Mouse (Mus musculus): ENCODE results near the gene Olfr1368.
"Not testable (repeated sequence)": the region's sequence is repeated elsewhere in the genome, so short reads cannot be mapped to it uniquely, and the experiment has no call there.

The Olfr1368 gene

DNA sequence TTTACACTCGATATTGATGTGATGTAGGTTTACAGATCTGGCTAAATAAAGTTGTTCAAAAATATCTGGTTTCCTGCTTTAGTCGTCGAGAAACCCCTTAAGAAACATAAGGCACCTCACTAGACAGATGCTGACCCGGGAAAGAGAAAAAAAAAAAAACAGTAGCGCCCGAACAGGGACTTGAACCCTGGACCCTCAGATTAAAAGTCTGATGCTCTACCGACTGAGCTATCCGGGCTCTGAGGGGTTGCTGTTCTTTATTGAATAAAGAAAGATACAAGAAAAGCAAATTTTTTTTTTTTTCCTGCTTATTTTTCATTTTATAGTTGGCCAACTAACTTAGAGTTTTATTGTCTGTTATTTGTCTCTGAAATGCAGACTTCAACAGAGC is 22.2 kb upstream of the Olfr1368 start:
- DNase-seq (ENCODE audit: low read depth, low spot score) = peak; percentile 62

DNA sequence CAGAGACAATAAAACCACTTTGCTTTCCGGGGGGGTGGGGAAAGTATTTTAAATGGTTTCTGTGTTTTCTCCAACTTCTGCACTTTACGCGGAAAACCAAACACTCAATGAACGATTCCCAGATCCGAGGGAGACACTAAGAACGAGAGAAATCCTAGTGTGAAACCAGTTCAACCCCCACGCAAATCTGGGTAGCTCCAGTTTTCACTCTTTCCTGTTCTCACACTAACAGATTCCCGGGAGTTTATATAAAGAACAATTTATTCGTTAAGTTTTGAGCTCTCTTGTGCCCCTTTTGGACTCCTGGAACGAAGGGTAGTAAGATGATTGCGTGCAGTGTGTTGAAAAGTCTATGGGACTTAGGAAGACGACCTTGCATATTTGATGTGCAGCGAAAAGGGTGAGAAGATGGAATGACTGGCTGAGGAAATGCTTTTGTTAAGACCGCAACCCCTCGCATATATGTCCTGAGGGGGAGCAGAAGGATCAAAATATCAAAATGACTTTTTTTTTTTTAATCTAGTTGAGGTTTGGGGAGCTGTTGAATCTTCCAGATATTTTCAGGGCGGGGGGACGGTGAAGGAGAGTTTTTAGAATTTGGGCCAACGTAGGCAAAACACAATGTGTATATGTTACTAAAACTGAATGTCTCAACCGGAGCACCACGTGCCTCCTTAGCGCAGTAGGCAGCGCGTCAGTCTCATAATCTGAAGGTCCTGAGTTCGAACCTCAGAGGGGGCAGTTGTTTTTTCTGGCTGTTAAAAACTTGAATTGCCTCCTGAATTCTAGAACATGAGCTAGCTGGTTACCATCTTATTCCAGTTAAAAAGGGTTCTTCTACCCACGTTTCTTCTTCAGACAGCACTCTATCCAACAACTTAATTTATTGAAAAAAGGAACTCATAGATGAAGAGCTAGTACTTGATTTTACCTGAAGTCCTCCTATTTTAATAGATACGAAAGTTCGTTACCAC is 21.6 kb upstream of the Olfr1368 start:
- DNase-seq (ENCODE audit: low read depth, low spot score) = peak; percentile 85

DNA sequence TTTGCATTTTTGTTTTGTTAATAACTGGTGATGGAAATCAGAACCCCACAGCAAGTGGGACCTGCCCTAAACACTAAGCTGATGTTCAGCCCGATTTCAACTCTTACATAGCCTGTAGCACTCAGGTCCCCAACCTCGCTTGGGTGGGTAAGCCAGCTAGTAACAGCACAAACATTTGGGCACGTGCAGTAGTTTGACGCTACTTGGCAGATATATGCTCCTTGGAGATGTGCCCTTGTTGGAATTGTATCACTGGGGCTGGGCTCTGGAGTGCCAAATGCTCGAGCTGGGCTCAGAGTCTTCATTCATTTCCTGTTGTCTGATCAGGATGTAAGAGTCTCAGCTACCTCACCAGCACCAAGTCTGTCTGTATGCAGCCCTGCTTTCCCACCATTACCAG is 16.9 kb upstream of the Olfr1368 start:
- no peak for DNase-seq (ENCODE audit: low read depth, low spot score)

DNA sequence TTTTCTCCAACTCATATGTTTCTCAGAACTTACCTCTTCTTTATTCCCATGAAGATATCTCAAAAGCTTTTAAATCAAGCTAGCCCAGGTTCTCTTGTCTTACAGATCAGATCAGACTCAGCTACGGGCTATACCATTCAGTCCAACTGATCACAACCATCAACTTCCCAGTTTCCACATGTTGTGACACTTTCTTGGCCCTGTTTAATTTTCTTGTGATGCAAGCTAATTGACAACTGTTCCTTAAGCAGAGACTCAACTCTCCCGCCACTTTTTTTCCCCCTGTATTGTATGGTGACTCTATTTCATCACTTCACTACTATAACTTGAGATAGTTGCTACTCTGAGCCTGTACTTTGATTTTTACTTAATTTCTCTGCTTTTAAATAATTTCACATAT is 15.9 kb upstream of the Olfr1368 start:
- no peak for DNase-seq (ENCODE audit: low read depth, low spot score)

DNA sequence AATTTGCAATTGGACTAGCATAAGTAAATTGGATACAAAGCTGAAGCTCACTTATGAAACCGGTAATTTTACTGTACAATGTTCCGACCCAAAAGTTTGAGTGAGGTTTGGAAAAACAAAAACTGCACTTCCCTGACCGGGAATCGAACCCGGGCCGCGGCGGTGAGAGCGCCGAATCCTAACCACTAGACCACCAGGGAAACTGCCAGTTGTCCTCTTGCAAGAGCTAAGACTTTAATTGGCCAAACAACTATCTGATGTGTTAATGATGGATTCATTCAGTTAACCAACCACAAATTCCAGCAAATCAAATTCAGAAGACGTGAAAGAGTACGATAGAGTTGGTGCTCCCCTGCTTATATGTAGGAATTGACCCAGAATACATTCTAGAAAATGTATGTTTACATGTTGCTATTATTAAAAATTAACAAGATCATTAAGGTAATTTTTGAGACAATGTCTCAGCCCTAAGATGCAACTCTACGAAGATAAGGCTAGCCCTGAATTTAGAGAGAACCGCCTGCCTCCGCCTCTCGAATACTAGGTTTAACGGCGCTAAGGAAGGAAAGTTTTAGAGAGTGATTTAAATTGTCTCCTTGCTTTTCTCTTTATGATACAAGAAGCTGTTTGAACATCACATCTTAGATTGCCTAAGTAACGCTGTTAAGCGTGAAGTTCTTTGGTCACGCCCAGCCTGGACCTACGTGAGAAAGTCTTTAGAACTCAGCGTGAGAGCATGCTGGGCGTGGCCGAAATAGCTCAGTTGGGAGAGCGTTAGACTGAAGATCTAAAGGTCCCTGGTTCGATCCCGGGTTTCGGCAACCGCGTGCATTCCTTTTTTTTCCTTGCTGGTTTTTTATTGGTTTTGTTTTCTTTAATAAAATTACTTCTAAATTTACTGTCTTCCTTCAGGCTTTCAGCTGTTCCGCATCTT is 15.3 kb upstream of the Olfr1368 start:
- DNase-seq (ENCODE audit: low read depth, low spot score) = peak; percentile 95

DNA sequence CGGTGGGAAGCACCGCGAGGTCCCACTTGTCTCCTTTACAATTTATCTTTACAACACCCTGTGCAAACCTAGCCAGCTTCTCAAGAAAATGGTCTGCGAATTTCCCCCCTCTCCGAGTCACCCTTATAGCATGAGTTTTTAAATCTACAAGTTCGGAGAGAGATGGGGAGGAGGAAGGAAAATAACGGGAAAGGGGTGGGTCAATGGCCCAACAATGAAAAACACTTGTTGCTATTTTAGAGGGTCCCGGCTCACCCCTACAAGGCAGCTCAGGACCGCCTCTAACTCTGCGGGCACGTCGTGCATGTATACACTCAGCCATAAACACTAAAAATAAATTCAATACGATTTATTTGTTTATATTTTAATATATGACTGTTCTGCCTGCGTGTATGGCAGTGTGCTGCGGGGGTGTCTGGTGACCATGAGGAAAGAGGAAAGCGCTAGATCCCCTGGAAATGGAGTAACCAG is 14.4 kb upstream of the Olfr1368 start:
- DNase-seq (ENCODE audit: low read depth, low spot score) = no peak

DNA sequence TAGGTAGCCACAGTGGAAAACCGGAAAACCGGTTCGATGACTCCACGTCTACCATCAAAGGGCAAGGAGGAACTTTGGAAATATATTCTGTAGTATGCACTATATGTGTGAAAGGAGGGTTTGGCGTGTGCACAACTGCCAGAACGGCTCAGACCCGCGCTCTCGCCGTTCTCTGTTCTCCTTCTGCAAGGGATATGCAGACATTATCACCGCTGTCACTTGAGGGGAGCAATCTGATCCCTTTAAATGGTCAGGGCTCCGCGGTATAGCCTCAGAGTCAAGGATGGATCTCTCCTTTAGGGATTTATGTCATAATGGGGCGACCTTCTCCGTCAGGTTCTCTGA is 13.8 kb upstream of the Olfr1368 start:
- no peak for DNase-seq (ENCODE audit: low read depth, low spot score)

DNA sequence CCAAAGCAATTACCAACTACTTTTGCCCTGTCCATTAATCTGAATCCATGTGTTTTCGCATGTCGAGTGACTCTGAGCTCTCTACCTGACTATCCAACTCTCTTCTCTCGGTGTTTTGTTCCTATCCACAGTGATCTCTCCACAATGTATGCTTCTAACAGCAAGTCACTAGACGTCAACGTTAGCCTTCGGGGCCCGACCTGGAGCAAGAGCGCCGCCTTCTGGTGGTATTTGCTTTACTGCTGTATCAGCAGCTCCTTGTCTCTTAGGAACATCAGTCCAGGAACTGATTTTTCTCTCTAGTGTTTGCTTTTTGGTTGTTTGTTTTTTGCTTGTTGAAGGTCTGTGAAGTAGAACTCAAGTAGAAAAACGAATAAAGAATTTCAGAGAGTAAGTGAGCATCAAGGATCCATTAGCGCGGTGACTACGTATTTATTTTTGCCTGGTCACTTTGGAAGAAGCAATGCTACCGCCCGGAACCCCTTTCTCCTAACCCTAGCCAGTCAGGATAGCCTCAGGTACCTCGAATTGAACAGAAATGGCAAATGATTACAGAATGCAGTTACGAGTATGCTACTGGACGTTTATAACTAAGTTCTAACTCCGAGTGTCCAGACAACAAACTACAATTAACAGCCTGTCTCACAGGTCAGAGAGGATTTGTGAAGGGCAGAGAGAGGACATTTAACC is 13.3 kb upstream of the Olfr1368 start:
- DNase-seq (ENCODE audit: low read depth, low spot score) = peak; percentile 95

DNA sequence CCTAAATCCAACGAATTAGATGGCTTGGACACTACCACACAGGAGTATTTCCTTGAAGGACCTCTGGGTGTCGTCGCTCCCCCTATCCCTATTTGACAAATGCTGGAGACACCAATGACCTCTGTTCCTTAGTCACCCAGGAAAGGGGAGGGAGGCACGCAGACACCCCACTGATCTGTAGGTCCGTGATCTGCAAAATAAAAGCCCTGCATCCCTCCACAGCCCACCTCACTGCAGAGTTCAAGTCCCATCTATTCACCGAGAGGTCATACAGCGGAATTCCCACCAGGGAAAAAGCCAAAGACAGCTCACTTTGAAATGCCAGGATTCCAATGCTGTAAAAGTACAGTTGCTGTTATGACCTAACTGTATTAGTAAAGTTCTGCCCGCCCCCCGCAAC is 12.4 kb upstream of the Olfr1368 start:
- peak; percentile 62 for DNase-seq (ENCODE audit: low read depth, low spot score)

DNA sequence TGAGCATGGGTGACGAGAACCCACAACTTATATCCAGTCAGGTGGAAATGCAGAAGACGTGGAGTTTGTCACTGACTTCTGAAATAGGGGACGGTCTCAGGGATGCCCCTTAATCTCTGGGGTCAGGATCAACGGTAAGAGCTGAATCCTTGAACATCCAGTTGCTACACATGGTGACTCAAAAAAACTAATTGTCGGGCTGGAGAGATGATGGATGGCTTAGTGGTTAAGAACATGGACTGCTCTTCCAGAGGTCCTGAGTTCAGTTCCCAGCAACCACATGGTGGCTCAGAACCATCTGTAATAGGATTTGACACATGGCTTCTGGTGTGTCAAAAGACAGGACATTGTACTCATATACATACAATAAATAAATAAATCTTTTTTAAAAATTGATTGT is 10.2 kb upstream of the Olfr1368 start:
- DNase-seq (ENCODE audit: low read depth, low spot score) = no peak

DNA sequence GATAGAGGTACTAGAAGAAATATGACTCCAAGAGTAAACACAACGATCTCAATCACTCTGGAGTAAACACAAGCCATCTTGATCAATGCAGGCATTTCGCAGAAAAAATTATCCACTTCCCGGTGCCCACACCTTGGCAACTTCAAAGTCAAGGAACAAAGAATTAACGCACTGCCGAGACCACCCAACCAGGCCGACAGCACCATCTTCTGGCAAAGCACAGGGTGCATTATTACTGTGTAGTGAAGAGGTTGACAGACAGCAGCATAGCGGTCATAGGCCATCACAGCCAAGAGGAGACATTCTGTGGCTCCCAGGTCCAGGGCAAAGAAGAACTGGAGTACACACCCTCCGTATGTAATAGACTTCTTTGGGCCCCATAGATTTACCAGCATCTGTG is 3.2 kb downstream of the Olfr1368 start:
- peak; percentile 49 for DNase-seq (ENCODE audit: low read depth, low spot score)

DNA sequence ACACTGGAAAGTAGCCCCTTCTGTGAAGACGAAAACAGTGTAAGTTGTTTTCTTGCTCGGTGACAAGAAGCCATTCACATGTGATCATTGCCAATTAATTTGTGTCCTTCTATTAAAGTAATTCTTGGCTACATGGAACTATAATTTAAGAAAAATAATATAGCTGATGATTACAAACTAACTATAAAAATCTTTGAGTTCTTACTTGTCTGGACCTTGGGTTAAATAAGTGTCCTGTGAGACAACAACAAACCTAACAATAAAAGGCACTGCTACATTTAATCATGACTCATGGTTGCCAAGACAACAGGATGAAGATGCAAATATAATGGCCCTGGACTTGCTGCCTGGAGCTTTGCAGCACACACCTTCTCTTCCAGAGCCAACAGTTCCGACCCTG is 16.3 kb downstream of the Olfr1368 start, which contains the start of gene Olfr263:
Olfr263 (plus strand) TSS at position 301 of the 400 bp plus-strand sequence.
- not testable (repeated sequence) for DNase-seq (ENCODE audit: low read depth, low spot score)

DNA sequence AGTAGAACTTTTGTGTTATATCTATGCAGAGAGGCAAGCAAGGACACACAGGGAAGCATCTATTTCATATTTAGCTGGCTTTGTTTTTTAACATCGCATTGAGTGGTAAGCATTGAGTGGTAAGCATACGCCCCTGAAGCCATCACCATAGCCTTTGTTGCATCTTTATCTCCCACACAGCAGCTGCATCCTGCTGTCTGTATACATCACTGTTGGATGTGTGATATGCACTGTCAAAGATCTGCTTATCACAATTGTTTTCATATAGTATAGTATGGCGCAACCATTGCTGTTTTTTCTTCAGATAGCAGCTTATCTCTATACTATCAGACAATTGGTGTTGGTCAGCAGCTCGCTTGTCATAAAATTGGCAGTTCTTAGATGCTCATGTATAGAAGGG is 31.5 kb downstream of the Olfr1368 start:
- DNase-seq (ENCODE audit: low read depth, low spot score) = no peak

DNA sequence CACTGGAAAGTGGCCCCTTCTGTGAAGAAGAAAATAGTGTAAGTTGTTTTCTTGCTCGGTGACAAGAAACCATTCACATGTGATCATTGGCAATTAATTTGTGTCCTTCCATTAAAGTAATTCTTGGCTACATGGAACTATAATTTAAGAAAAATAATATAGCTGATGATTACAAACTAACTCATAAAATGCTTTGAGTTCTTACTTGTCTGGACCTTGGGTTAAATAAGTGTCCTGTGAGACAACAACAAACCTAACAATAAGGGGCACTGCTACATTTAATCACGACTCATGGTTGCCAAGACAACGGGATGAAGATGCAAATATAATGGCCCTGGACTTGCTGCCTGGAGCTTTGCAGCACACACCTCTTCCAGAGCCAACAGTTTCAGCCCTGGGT is 34.5 kb downstream of the Olfr1368 start, which contains the start of gene Olfr1369-ps1:
Olfr1369-ps1 (plus strand) TSS at position 301 of the 400 bp plus-strand sequence.
- DNase-seq (ENCODE audit: low read depth, low spot score) = not testable (repeated sequence)

DNA sequence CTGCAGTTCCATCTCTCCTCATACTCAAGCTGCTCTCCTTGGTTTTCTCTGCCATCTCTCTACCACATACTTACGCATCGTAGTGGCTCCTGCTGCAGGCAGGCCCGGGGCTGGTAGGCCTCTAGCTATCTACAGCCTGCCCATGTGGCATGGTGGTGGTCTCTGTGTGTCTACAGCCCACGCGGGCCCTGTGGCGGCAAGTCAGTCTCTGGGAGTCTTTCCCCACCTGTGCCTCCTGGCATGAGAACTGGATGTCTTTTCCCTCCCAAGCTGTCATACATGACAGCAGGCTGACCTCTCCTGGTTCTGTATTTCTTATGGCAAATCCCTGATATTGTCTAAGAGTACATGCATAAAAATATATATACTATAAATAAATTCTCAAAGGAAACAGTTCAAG is 35.2 kb downstream of the Olfr1368 start:
- no peak for DNase-seq (ENCODE audit: low read depth, low spot score)

DNA sequence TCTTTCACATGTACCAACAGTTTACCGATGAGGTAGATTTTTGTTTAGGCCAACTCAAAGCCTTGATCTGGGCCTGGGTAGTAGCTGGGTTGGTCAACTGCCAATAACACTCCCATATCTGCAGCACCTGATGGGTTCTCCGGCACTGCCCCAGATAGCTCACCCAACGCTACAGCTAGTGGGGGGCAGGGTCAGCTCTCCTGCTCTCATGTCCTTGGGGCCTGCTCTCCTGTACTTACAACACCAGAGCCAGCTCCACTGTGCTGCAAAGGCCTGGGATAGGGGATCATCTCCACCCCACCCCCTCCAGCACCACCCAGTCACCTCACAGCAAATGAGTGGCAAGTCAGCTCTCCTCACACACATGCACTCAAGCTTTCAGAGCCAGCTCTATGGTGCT is 35.9 kb downstream of the Olfr1368 start:
- DNase-seq (ENCODE audit: low read depth, low spot score) = no peak
